Mouse (Mus musculus): ENCODE results near the gene Id2. TPM values are rescaled to one million over a fixed set of nuclear protein-coding genes. Genes with fewer than 3 reads are reported as not detected.

The Id2 gene
- polyA plus RNA-seq (2015; fragmentation: Nextera tagmentation; extraction: Ambion mirVana) = 718 and 754 TPM in 2 replicates

- Histone ChIP-seq H3K36me3 (ENCODE audit: insufficient read depth, low read length) (no peaks in the 10 kb centered on the region), H3K4me2 (ENCODE audit: low read length) (peak within 1 kb of the TSS; percentile 95), H3K27ac (peak within 1 kb of the TSS; percentile 97), H3K27me3 (ENCODE audit: insufficient read depth, low read length) (no peaks in the 10 kb centered on the region), H3K9me3 (replicated peaks; ENCODE audit: low read length) (no peaks in the 10 kb centered on the region), H3K4me3 (replicated peaks; ENCODE audit: low read depth, low read length) (peak within 1 kb of the TSS; percentile 88), H3K4me1 (replicated peaks; ENCODE audit: insufficient read depth, low read length) (peaks cover 19% of the 10 kb centered on the region), H3K9ac (ENCODE audit: low read depth, low read length) (peak within 1 kb of the TSS; percentile 81)
- DNase-seq (ENCODE audit: low spot score) (no peak), ATAC-seq (replicated peaks; ENCODE audit: low FRiP score, low read depth) (no peak)
- 2% methylated on average over 1 of the region's 1 CpGs for WGBS
- no peak for TF ChIP-seq CTCF (IDR thresholded peaks at IDR 0.05; ENCODE audit: low read depth)
These were observed at the start of gene Id2 for GRCm38 (mm10) chr12:25097052-25097209. Gene Id2, minus strand, starts transcription at chr12:25097140.

GRCm38 (mm10) chr12:25145344-25145698 is 48.4 kb upstream of the Id2 start:
- H3K9ac ChIP-seq (ENCODE audit: low read depth, low read length) = no peak overlapping the region
- 28% methylated on average over 3 of the region's 3 CpGs for WGBS
- H3K36me3 ChIP-seq (ENCODE audit: insufficient read depth, low read length) = no peaks in the 10 kb centered on the region
- ATAC-seq (replicated peaks; ENCODE audit: low FRiP score, low read depth) (no peak), DNase-seq (ENCODE audit: low spot score) (no peak)
- no peaks in the 10 kb centered on the region for H3K27me3 ChIP-seq (ENCODE audit: insufficient read depth, low read length)
- TF ChIP-seq CTCF (IDR thresholded peaks at IDR 0.05; ENCODE audit: low read depth) = no peak
- H3K4me2 ChIP-seq (ENCODE audit: low read length) = no peak overlapping the region
- H3K4me1 ChIP-seq (replicated peaks; ENCODE audit: insufficient read depth, low read length) = 0 out of 2 replicates have a peak, but pooled peaks cover 4% of the 10 kb centered on the region
- H3K27ac ChIP-seq = no peak overlapping the region
- no peak overlapping the region for H3K4me3 ChIP-seq (replicated peaks; ENCODE audit: low read depth, low read length)
- H3K9me3 ChIP-seq (replicated peaks; ENCODE audit: low read length) = no peaks in the 10 kb centered on the region

GRCm38 (mm10) chr12:25144591-25145343 is 47.8 kb upstream of the Id2 start:
- Histone ChIP-seq H3K27ac (no peak overlapping the region), H3K36me3 (ENCODE audit: insufficient read depth, low read length) (no peaks in the 10 kb centered on the region), H3K4me3 (replicated peaks; ENCODE audit: low read depth, low read length) (no peak overlapping the region), H3K4me1 (replicated peaks; ENCODE audit: insufficient read depth, low read length) (0 out of 2 replicates have a peak, but pooled peaks cover 4% of the 10 kb centered on the region), H3K27me3 (ENCODE audit: insufficient read depth, low read length) (no peaks in the 10 kb centered on the region), H3K4me2 (ENCODE audit: low read length) (no peak overlapping the region), H3K9ac (ENCODE audit: low read depth, low read length) (no peak overlapping the region), H3K9me3 (replicated peaks; ENCODE audit: low read length) (no peaks in the 10 kb centered on the region)
- DNase-seq (ENCODE audit: low spot score) (peak; percentile 48), ATAC-seq (replicated peaks; ENCODE audit: low FRiP score, low read depth) (peak; percentile 26; the same call in 1 of the 2 replicates)
- WGBS = 37% methylated on average over 5 of the region's 5 CpGs
- no peak for TF ChIP-seq CTCF (IDR thresholded peaks at IDR 0.05; ENCODE audit: low read depth)

DNA sequence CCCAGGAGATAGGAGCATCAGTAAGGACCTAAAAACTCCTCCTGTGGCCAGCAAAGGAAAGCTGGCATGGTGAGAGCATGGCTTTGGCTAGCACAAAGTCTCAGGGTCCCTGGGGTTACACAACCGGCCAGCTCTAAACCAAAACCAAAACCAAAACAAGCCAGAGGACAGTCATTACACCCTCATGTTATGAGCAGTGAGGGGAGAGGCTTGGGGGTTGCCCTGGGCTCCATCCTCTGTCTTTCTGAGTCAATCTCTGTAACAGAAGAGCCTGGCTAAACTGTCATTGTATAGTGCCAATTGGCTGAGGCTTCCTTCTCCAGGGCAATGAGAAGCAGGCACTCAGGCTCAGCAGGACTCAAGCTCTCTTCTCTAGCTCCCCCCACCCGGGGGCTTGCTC is 46.6 kb upstream of the Id2 start:
- Histone ChIP-seq H3K36me3 (ENCODE audit: insufficient read depth, low read length) (no peaks in the 10 kb centered on the region), H3K4me3 (replicated peaks; ENCODE audit: low read depth, low read length) (no peak overlapping the region), H3K4me1 (replicated peaks; ENCODE audit: insufficient read depth, low read length) (no peaks in the 10 kb centered on the region), H3K4me2 (ENCODE audit: low read length) (no peak overlapping the region), H3K27ac (no peak overlapping the region), H3K9ac (ENCODE audit: low read depth, low read length) (no peak overlapping the region), H3K9me3 (replicated peaks; ENCODE audit: low read length) (no peaks in the 10 kb centered on the region), H3K27me3 (ENCODE audit: insufficient read depth, low read length) (no peaks in the 10 kb centered on the region)
- 63% methylated on average over 2 of the region's 2 CpGs for WGBS
- no peak for TF ChIP-seq CTCF (IDR thresholded peaks at IDR 0.05; ENCODE audit: low read depth)
- no peak for DNase-seq (ENCODE audit: low spot score)
- ATAC-seq (replicated peaks; ENCODE audit: low FRiP score, low read depth) = no peak

DNA sequence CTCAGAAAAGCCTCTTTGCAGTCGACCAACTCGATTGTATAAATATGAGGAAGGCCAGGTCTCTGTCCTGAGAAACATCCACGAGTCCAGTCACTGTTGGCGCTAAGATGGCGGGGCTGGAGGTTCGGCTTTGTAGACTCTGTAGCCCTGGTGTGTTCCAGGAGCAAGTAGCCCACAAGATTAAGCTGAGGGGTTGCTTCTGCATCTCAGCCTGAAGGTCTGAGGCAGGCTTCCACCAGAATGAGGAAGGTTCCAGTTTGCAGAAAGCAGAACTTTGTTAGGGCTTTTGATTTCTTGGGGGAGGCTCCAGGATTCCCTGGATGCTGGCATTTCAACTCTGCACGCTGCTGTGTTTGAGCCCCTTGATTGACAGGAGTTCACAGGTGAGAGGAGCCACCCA is 45.3 kb upstream of the Id2 start:
- Histone ChIP-seq H3K9ac (ENCODE audit: low read depth, low read length) (no peak overlapping the region), H3K27ac (no peak overlapping the region), H3K4me3 (replicated peaks; ENCODE audit: low read depth, low read length) (no peak overlapping the region), H3K4me2 (ENCODE audit: low read length) (no peak overlapping the region), H3K9me3 (replicated peaks; ENCODE audit: low read length) (no peaks in the 10 kb centered on the region), H3K36me3 (ENCODE audit: insufficient read depth, low read length) (no peaks in the 10 kb centered on the region), H3K4me1 (replicated peaks; ENCODE audit: insufficient read depth, low read length) (no peaks in the 10 kb centered on the region), H3K27me3 (ENCODE audit: insufficient read depth, low read length) (no peaks in the 10 kb centered on the region)
- WGBS = 73% methylated on average over 7 of the region's 7 CpGs
- DNase-seq (ENCODE audit: low spot score) (no peak), ATAC-seq (replicated peaks; ENCODE audit: low FRiP score, low read depth) (no peak)
- no peak for TF ChIP-seq CTCF (IDR thresholded peaks at IDR 0.05; ENCODE audit: low read depth)

DNA sequence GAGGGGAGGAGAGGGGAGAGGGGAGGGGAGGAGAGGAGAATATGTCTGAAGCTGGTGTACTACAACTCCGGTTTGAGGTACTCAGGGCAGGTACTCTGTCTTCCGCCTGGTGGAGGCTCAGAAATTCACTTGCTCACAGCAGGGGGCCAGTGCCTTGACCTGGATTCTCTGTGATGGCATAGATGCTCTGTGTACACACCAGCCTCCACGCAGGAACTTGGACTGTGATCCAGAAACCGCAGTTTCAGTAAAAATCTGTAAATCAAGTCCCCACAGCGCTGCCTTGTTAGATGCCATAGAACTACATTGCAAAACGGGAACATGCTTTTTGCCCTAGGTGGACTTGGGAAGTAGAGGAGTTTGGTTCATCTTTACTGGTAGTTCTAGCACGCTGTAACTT is 44.4 kb upstream of the Id2 start:
- ATAC-seq (replicated peaks; ENCODE audit: low FRiP score, low read depth) = no peak
- Histone ChIP-seq H3K9me3 (replicated peaks; ENCODE audit: low read length) (no peaks in the 10 kb centered on the region), H3K4me1 (replicated peaks; ENCODE audit: insufficient read depth, low read length) (no peaks in the 10 kb centered on the region), H3K27ac (no peak overlapping the region), H3K9ac (ENCODE audit: low read depth, low read length) (no peak overlapping the region), H3K4me3 (replicated peaks; ENCODE audit: low read depth, low read length) (no peak overlapping the region), H3K27me3 (ENCODE audit: insufficient read depth, low read length) (no peaks in the 10 kb centered on the region), H3K36me3 (ENCODE audit: insufficient read depth, low read length) (no peaks in the 10 kb centered on the region), H3K4me2 (ENCODE audit: low read length) (no peak overlapping the region)
- 63% methylated on average over 7 of the region's 7 CpGs for WGBS
- 0 out of 2 replicates have a peak, but pooled peaks have one; percentile 9 for TF ChIP-seq CTCF (IDR thresholded peaks at IDR 0.05; ENCODE audit: low read depth)
- no peak for DNase-seq (ENCODE audit: low spot score)

GRCm38 (mm10) chr12:25140115-25140514 is 43.2 kb upstream of the Id2 start:
- no peak overlapping the region for H3K4me3 ChIP-seq (replicated peaks; ENCODE audit: low read depth, low read length)
- 0 out of 2 replicates have a peak overlapping the region, but pooled peaks have one; percentile 25 for H3K27ac ChIP-seq
- no peaks in the 10 kb centered on the region for H3K9me3 ChIP-seq (replicated peaks; ENCODE audit: low read length)
- ATAC-seq (replicated peaks; ENCODE audit: low FRiP score, low read depth) (peak; percentile 63; the same call in 1 of the 2 replicates), DNase-seq (ENCODE audit: low spot score) (peak; percentile 34)
- no peak overlapping the region for H3K4me2 ChIP-seq (ENCODE audit: low read length)
- no peaks in the 10 kb centered on the region for H3K36me3 ChIP-seq (ENCODE audit: insufficient read depth, low read length)
- no peak overlapping the region for H3K9ac ChIP-seq (ENCODE audit: low read depth, low read length)
- no peak for TF ChIP-seq CTCF (IDR thresholded peaks at IDR 0.05; ENCODE audit: low read depth)
- H3K27me3 ChIP-seq (ENCODE audit: insufficient read depth, low read length) = no peaks in the 10 kb centered on the region
- WGBS = 70% methylated on average over 6 of the region's 6 CpGs
- no peaks in the 10 kb centered on the region for H3K4me1 ChIP-seq (replicated peaks; ENCODE audit: insufficient read depth, low read length)

All from kidney, postnatal 0 days (tissue).